ENCODE assay signal across 20 mouse cellular contexts in the genomic region with DNA sequence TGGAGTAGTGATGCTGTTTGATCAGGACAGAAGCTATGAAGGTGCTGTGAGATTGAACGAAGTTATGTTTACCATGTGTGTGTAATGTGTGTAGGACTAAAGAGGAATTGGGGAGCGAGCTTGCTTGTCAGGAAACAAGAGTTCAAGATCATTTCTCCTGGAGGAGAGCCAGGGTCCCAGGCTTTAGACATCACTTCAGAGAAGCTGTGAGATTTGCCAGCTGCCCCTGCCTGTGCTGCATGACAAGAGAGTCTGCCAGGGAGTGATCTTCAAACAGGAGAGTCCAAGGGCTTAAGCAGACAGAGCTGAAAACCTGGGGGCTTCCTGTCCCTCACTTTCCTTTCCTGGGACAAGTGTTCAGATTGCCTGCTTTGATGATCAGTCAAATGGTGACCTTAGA.
DNase-seq lines count a peak whose midpoint lies in the region; ATAC-seq lines count a peak whose summit lies in the region.
"Had no signal": no experiment of that assay in that cellular context is flagged by ENCODE, and none has a peak within 500 bp of the region (broad histone marks: within the 10 kb centered on the region; RNA-seq: fewer than 3 reads in every experiment).

No protein-coding gene starts in this region.

- H3K4me1 ChIP-seq in heart, embryonic 12.5 days (replicated peaks): 0 out of 2 replicates have a peak, but pooled peaks cover 3% of the 10 kb centered on the region
- H3K4me1 ChIP-seq: embryonic facial prominence, embryonic 12.5 days; heart, embryonic 10.5 days; hindbrain, embryonic 15.5 days; intestine, embryonic 15.5 days; lung, embryonic 15.5 days; midbrain, embryonic 15.5 days had no signal

- H3K9ac ChIP-seq in heart, embryonic 12.5 days: no peak overlapping the region
- H3K9ac ChIP-seq: embryonic facial prominence, embryonic 12.5 days; hindbrain, embryonic 15.5 days; intestine, embryonic 15.5 days; lung, embryonic 15.5 days; midbrain, embryonic 15.5 days had no signal

- no peaks in the 10 kb centered on the region for H3K27me3 ChIP-seq in heart, embryonic 12.5 days (replicated peaks)
- H3K27me3 ChIP-seq: embryonic facial prominence, embryonic 12.5 days; hindbrain, embryonic 15.5 days; intestine, embryonic 15.5 days; lung, embryonic 15.5 days; midbrain, embryonic 15.5 days; Patski had no signal

- no peak overlapping the region for H3K4me2 ChIP-seq in heart, embryonic 12.5 days
- H3K4me2 ChIP-seq: embryonic facial prominence, embryonic 12.5 days; hindbrain, embryonic 15.5 days; intestine, embryonic 15.5 days; lung, embryonic 15.5 days; midbrain, embryonic 15.5 days had no signal

- DNase-seq in adrenal gland, adult 2 months: peak; percentile 2
- no peak for DNase-seq in adrenal gland, postnatal 25 days
- DNase-seq in heart, postnatal 10 days: peak; percentile 34 to 35
- DNase-seq in kidney, postnatal 36 days: peak; percentile 4 to 14
- no peak for DNase-seq in kidney, adult 18-20 months
- peak; percentile 1 for DNase-seq in lung, postnatal 14 days
- DNase-seq in lung, postnatal 25 days (ENCODE audit: low spot score): no peak
- DNase-seq: adrenal gland, postnatal 14 days; cerebellum, adult 2 months; heart, postnatal 36 days; thymus, postnatal 36 days had no signal

- intact Hi-C loops in heart, postnatal 10 days (cut with DNase I): no loop called here

- H3K4me3 ChIP-seq in heart, embryonic 12.5 days: no peak overlapping the region
- H3K4me3 ChIP-seq: embryonic facial prominence, embryonic 12.5 days; heart, embryonic 10.5 days; hindbrain, embryonic 15.5 days; intestine, embryonic 15.5 days; lung, embryonic 15.5 days; midbrain, embryonic 15.5 days; myocyte had no signal

- no peaks in the 10 kb centered on the region for H3K9me3 ChIP-seq in heart, embryonic 12.5 days (replicated peaks)
- H3K9me3 ChIP-seq: embryonic facial prominence, embryonic 12.5 days; heart, embryonic 10.5 days; hindbrain, embryonic 15.5 days; intestine, embryonic 15.5 days; lung, embryonic 15.5 days; midbrain, embryonic 15.5 days had no signal

- WGBS in heart, embryonic 12.5 days: 34% methylated on average over 2 of the region's 2 CpGs

- no peaks in the 10 kb centered on the region for H3K36me3 ChIP-seq in heart, embryonic 12.5 days
- H3K36me3 ChIP-seq: embryonic facial prominence, embryonic 12.5 days; heart, embryonic 10.5 days; hindbrain, embryonic 15.5 days; intestine, embryonic 15.5 days; lung, embryonic 15.5 days; midbrain, embryonic 15.5 days had no signal

- H3K27ac ChIP-seq in heart, embryonic 12.5 days (ENCODE audit: poor library complexity, severe bottlenecking): no peak overlapping the region
- H3K27ac ChIP-seq: embryonic facial prominence, embryonic 12.5 days; heart, embryonic 10.5 days; hindbrain, embryonic 15.5 days; intestine, embryonic 15.5 days; lung, embryonic 15.5 days; midbrain, embryonic 15.5 days had no signal

- no peak for ATAC-seq in heart, embryonic 12.5 days (ENCODE audit: insufficient number of reproducible peaks, low FRiP score)
- ATAC-seq: intestine, embryonic 15.5 days; midbrain, embryonic 15.5 days; Patski had no signal

Comparison
In these comparisons a context has a peak if more than half of its experiments do, and no peak if none do; other contexts are left out.
1. DNase-seq: peak in adrenal gland, adult 2 months (single experiment), heart, postnatal 10 days (2 of 2), kidney, postnatal 36 days (2 of 2) and lung, postnatal 14 days (single experiment); none in adrenal gland, postnatal 25 days (single experiment), kidney, adult 18-20 months (single experiment) and lung, postnatal 25 days (single experiment).